ENCODE assay signal across 14 mouse cellular contexts in the genomic region with DNA sequence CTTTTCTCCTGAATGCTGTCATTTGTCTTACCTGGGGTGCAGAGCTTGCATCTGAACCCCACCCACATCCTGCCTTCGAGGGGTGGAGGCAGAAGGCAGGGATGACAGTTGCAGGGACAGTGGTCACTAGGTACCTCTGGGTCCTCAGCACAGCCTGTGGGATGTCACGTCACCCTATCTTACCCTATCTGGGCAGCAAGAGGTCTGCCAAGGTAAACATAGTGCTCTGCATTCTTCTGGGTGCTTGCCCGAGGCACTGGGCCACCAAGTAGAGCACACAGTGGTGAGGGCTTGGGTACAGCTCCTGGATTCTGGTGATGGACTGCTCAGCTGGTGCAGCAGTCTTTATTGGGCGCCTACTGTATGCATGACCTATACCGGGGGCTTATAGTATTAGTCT. TPM values are rescaled to one million over a fixed set of nuclear protein-coding genes. Genes with fewer than 3 reads are reported as not detected.
DNase-seq lines count a peak whose midpoint lies in the region; ATAC-seq and TF ChIP-seq lines count a peak whose summit lies in the region.
"Had no signal": no experiment of that assay in that cellular context is flagged by ENCODE, and none has a peak within 500 bp of the region (broad histone marks: within the 10 kb centered on the region; RNA-seq: fewer than 3 reads in every experiment).

No protein-coding gene starts in this region.

- DNase-seq in adrenal gland, postnatal 36 days = peak; percentile 51 to 55
- no peak for DNase-seq in adrenal gland, postnatal 10 days
- DNase-seq in stomach, postnatal 0 days (ENCODE audit: low spot score) = no peak
- no peak for DNase-seq in thymus, postnatal 4 days
- no peak for DNase-seq in kidney, adult 9 months
- DNase-seq: B cell, adult 2 months; liver, embryonic 13.5 days had no signal

- H3K27me3 ChIP-seq in hindbrain, embryonic 13.5 days = peaks cover 7% of the 10 kb centered on the region; the same call in 1 of the 2 replicates
- no peaks in the 10 kb centered on the region for H3K27me3 ChIP-seq in hindbrain, embryonic 16.5 days (replicated peaks; ENCODE audit: control insufficient read depth, insufficient read depth, low read length)
- no peaks in the 10 kb centered on the region for H3K27me3 ChIP-seq in stomach, embryonic 16.5 days (ENCODE audit: control insufficient read depth, insufficient read depth, low read length)
- no peaks in the 10 kb centered on the region for H3K27me3 ChIP-seq in stomach, postnatal 0 days (ENCODE audit: control insufficient read depth, insufficient read depth, low read length)
- H3K27me3 ChIP-seq: embryonic facial prominence, embryonic 13.5 days had no signal

- TF ChIP-seq EP300 in stomach, postnatal 0 days (optimal IDR thresholded peaks at IDR 0.05) = no peak

- TF ChIP-seq CTCF in stomach, postnatal 0 days (IDR thresholded peaks at IDR 0.05; ENCODE audit: low read depth) = no peak

- H3K9me3 ChIP-seq in hindbrain, embryonic 13.5 days = no peaks in the 10 kb centered on the region
- H3K9me3 ChIP-seq in hindbrain, embryonic 16.5 days (ENCODE audit: control insufficient read depth, low read length) = no peaks in the 10 kb centered on the region
- no peaks in the 10 kb centered on the region for H3K9me3 ChIP-seq in stomach, embryonic 16.5 days (replicated peaks; ENCODE audit: control insufficient read depth, low read length)
- no peaks in the 10 kb centered on the region for H3K9me3 ChIP-seq in stomach, postnatal 0 days (ENCODE audit: control insufficient read depth, low read length)
- H3K9me3 ChIP-seq: embryonic facial prominence, embryonic 13.5 days; forebrain, embryonic 12.5 days; liver, embryonic 13.5 days had no signal

- ATAC-seq in hindbrain, embryonic 13.5 days (ENCODE audit: low FRiP score) = no peak
- ATAC-seq in hindbrain, embryonic 16.5 days = no peak
- ATAC-seq in stomach, embryonic 16.5 days (ENCODE audit: insufficient read depth, low FRiP score) = no peak
- ATAC-seq in stomach, postnatal 0 days (ENCODE audit: low FRiP score, low TSS enrichment) = no peak
- ATAC-seq: inflammation-experienced regulatory T-cells, adult 6 months; lung, postnatal 0 days had no signal

- H3K36me3 ChIP-seq in hindbrain, embryonic 13.5 days = no peaks in the 10 kb centered on the region
- H3K36me3 ChIP-seq in hindbrain, embryonic 16.5 days (ENCODE audit: control insufficient read depth, insufficient read depth, low read length) = no peaks in the 10 kb centered on the region
- H3K36me3 ChIP-seq in stomach, embryonic 16.5 days (ENCODE audit: control insufficient read depth, insufficient read depth, low read length) = no peaks in the 10 kb centered on the region
- H3K36me3 ChIP-seq in stomach, postnatal 0 days (ENCODE audit: control insufficient read depth, insufficient read depth, low read length) = no peaks in the 10 kb centered on the region
- H3K36me3 ChIP-seq: forebrain, embryonic 12.5 days; liver, embryonic 13.5 days had no signal

- H3K4me1 ChIP-seq in hindbrain, embryonic 13.5 days (replicated peaks) = peaks cover 96% of the 10 kb centered on the region
- H3K4me1 ChIP-seq in hindbrain, embryonic 16.5 days (ENCODE audit: control insufficient read depth, insufficient read depth, low read depth, low read length) = peaks cover 65% of the 10 kb centered on the region
- peaks cover 42% of the 10 kb centered on the region for H3K4me1 ChIP-seq in stomach, embryonic 16.5 days (ENCODE audit: control insufficient read depth, insufficient read depth, low read length)
- H3K4me1 ChIP-seq in stomach, postnatal 0 days (replicated peaks; ENCODE audit: control insufficient read depth, insufficient read depth) = peaks cover 10% of the 10 kb centered on the region
- H3K4me1 ChIP-seq: liver, embryonic 13.5 days had no signal

- no peak overlapping the region for H3K4me2 ChIP-seq in hindbrain, embryonic 13.5 days
- no peak overlapping the region for H3K4me2 ChIP-seq in hindbrain, embryonic 16.5 days (ENCODE audit: low read length)
- H3K4me2 ChIP-seq in stomach, embryonic 16.5 days (ENCODE audit: low read depth, low read length) = no peak overlapping the region
- H3K4me2 ChIP-seq in stomach, postnatal 0 days (replicated peaks; ENCODE audit: low read depth) = no peak overlapping the region
- H3K4me2 ChIP-seq: embryonic facial prominence, embryonic 13.5 days; forebrain, embryonic 12.5 days; liver, embryonic 13.5 days had no signal

- WGBS in hindbrain, embryonic 13.5 days = 85% methylated on average over 5 of the region's 5 CpGs
- WGBS in hindbrain, embryonic 16.5 days = 74% methylated on average over 5 of the region's 5 CpGs
- WGBS in stomach, embryonic 16.5 days = 56% methylated on average over 5 of the region's 5 CpGs
- 57% methylated on average over 5 of the region's 5 CpGs for WGBS in stomach, postnatal 0 days

- no peak overlapping the region for H3K4me3 ChIP-seq in hindbrain, embryonic 13.5 days
- no peak overlapping the region for H3K4me3 ChIP-seq in hindbrain, embryonic 16.5 days (ENCODE audit: low read length)
- H3K4me3 ChIP-seq in stomach, embryonic 16.5 days (replicated peaks; ENCODE audit: low read length) = no peak overlapping the region
- H3K4me3 ChIP-seq in stomach, postnatal 0 days (ENCODE audit: low read depth, low read length) = no peak overlapping the region
- H3K4me3 ChIP-seq: embryonic facial prominence, embryonic 13.5 days; forebrain, embryonic 12.5 days; liver, embryonic 13.5 days had no signal

- no peak overlapping the region for H3K27ac ChIP-seq in hindbrain, embryonic 13.5 days
- H3K27ac ChIP-seq in hindbrain, embryonic 16.5 days (ENCODE audit: low read depth, low read length) = no peak overlapping the region; the same call in 1 of the 2 replicates
- no peak overlapping the region for H3K27ac ChIP-seq in stomach, embryonic 16.5 days (ENCODE audit: low read length)
- H3K27ac ChIP-seq in stomach, postnatal 0 days (replicated peaks) = no peak overlapping the region
- H3K27ac ChIP-seq: liver, embryonic 13.5 days had no signal

- peak overlapping the region; percentile 43; the same call in 1 of the 2 replicates for H3K9ac ChIP-seq in hindbrain, embryonic 13.5 days
- no peak overlapping the region for H3K9ac ChIP-seq in hindbrain, embryonic 16.5 days (ENCODE audit: low read depth, low read length)
- H3K9ac ChIP-seq in stomach, embryonic 16.5 days (ENCODE audit: low read length) = peak overlapping the region; percentile 7; the same call in 1 of the 2 replicates
- no peak overlapping the region for H3K9ac ChIP-seq in stomach, postnatal 0 days (ENCODE audit: low read length)
- H3K9ac ChIP-seq: embryonic facial prominence, embryonic 13.5 days; liver, embryonic 13.5 days had no signal

RNA-seq across cellular contexts. Expression of a gene that starts 7.2 kb away (rescaled TPM):
- total RNA-seq in adrenal gland, postnatal 36 days (2021) = 100 to 1,000 TPM; 294 to 435 TPM
- 100 to 1,000 TPM; 149 to 179 TPM for total RNA-seq in adrenal gland, postnatal 10 days (2021)
- 71.3 and 76.9 TPM in 2 replicates for polyA plus RNA-seq in hindbrain, embryonic 13.5 days (2015; fragmentation: Nextera tagmentation; extraction: Ambion mirVana)
- 151 and 187 TPM in 2 replicates for polyA plus RNA-seq in hindbrain, embryonic 16.5 days (2015; fragmentation: Nextera tagmentation; extraction: Ambion mirVana)
- polyA plus RNA-seq in stomach, embryonic 16.5 days (2015; fragmentation: Nextera tagmentation; extraction: Ambion mirVana) = 23.2 and 25.2 TPM in 2 replicates
- 11.0 and 12.8 TPM in 2 replicates for polyA plus RNA-seq in stomach, postnatal 0 days (2015; fragmentation: Nextera tagmentation; extraction: Ambion mirVana)

Comparison
In these comparisons a context has a peak if more than half of its experiments do, and no peak if none do; other contexts are left out.
1. DNase-seq: peak in adrenal gland, postnatal 36 days (2 of 2); none in adrenal gland, postnatal 10 days (single experiment), stomach, postnatal 0 days (single experiment), thymus, postnatal 4 days (single experiment) and kidney, adult 9 months (single experiment).
2. H3K9ac ChIP-seq: peak in hindbrain, embryonic 13.5 days (single experiment) and stomach, embryonic 16.5 days (single experiment); none in hindbrain, embryonic 16.5 days (single experiment) and stomach, postnatal 0 days (single experiment).